Mouse (Mus musculus): ENCODE data around the gene Iqcf1. TPM values are rescaled to one million over a fixed set of nuclear protein-coding genes. Genes with fewer than 3 reads are reported as not detected.

The Iqcf1 gene
- total RNA-seq, 2 experiments from 2014 or later = not detected

Other genes starting within 250 kb of the Iqcf1 start
- gene Poc1a, start 218.9 kb upstream of the Iqcf1 start, total RNA-seq (2014; fragmentation: Nextera tagmentation) = 42.4 and 49.8 TPM in 2 replicates
- 20.4 and 30.3 TPM in 2 replicates for gene Poc1a, start 218.9 kb upstream of the Iqcf1 start, total RNA-seq (2017)
- 44.7 and 46.2 TPM in 2 replicates for gene Dusp7, start 131.3 kb upstream of the Iqcf1 start, total RNA-seq (2014; fragmentation: Nextera tagmentation)
- 13.0 and 14.0 TPM in 2 replicates for gene Dusp7, start 131.3 kb upstream of the Iqcf1 start, total RNA-seq (2017)
- gene Rpl29, start 70.5 kb upstream of the Iqcf1 start, total RNA-seq (2014; fragmentation: Nextera tagmentation) = 2,290 and 2,982 TPM in 2 replicates
- 1,520 and 1,547 TPM in 2 replicates for gene Rpl29, start 70.5 kb upstream of the Iqcf1 start, total RNA-seq (2017)
- 35.0 and 41.7 TPM in 2 replicates for gene Acy1, start 61.6 kb upstream of the Iqcf1 start, total RNA-seq (2014; fragmentation: Nextera tagmentation)
- 34.2 and 54.3 TPM in 2 replicates for gene Acy1, start 61.6 kb upstream of the Iqcf1 start, total RNA-seq (2017)
- 17.5 and 26.1 TPM in 2 replicates for gene Abhd14b, start 52.5 kb upstream of the Iqcf1 start, total RNA-seq (2014; fragmentation: Nextera tagmentation)
- 5.7 and 7.2 TPM in 2 replicates for gene Abhd14b, start 52.5 kb upstream of the Iqcf1 start, total RNA-seq (2017)
- gene Abhd14a, start 52.3 kb upstream of the Iqcf1 start, total RNA-seq (2014; fragmentation: Nextera tagmentation) = 50.3 and 57.3 TPM in 2 replicates
- 26.0 and 27.0 TPM in 2 replicates for gene Abhd14a, start 52.3 kb upstream of the Iqcf1 start, total RNA-seq (2017)
- gene Pcbp4, start 46.7 kb upstream of the Iqcf1 start, total RNA-seq (2014; fragmentation: Nextera tagmentation) = 4.5 TPM in 2 replicates
- 1.2 and 3.6 TPM in 2 replicates for gene Pcbp4, start 46.7 kb upstream of the Iqcf1 start, total RNA-seq (2017)
- not detected in 2 replicates for gene Gpr62, start 34.0 kb upstream of the Iqcf1 start, total RNA-seq (2014; fragmentation: Nextera tagmentation)
- not detected in 2 replicates for gene Gpr62, start 34.0 kb upstream of the Iqcf1 start, total RNA-seq (2017)
- 30.4 and 32.8 TPM in 2 replicates for gene Rrp9, start 24.0 kb upstream of the Iqcf1 start, total RNA-seq (2014; fragmentation: Nextera tagmentation)
- gene Rrp9, start 24.0 kb upstream of the Iqcf1 start, total RNA-seq (2017) = 47.3 and 57.5 TPM in 2 replicates
- 10.9 and 15.1 TPM in 2 replicates for gene Parp3, start 23.0 kb upstream of the Iqcf1 start, total RNA-seq (2014; fragmentation: Nextera tagmentation)
- gene Parp3, start 23.0 kb upstream of the Iqcf1 start, total RNA-seq (2017) = 7.6 and 13.8 TPM in 2 replicates
- not detected in 2 replicates for gene Iqcf5, start 14.6 kb downstream of the Iqcf1 start, total RNA-seq (2014; fragmentation: Nextera tagmentation)
- gene Iqcf5, start 14.6 kb downstream of the Iqcf1 start, total RNA-seq (2017) = not detected in 2 replicates
- gene Iqcf3, start 61.7 kb downstream of the Iqcf1 start, total RNA-seq (2014; fragmentation: Nextera tagmentation) = not detected in 2 replicates
- not detected in 2 replicates for gene Iqcf3, start 61.7 kb downstream of the Iqcf1 start, total RNA-seq (2017)
- not detected in 2 replicates for gene Iqcf4, start 71.0 kb downstream of the Iqcf1 start, total RNA-seq (2014; fragmentation: Nextera tagmentation)
- not detected in 2 replicates for gene Iqcf4, start 71.0 kb downstream of the Iqcf1 start, total RNA-seq (2017)
- not detected in 2 replicates for gene Iqcf6, start 126.6 kb downstream of the Iqcf1 start, total RNA-seq (2014; fragmentation: Nextera tagmentation)
- not detected in 2 replicates for gene Iqcf6, start 126.6 kb downstream of the Iqcf1 start, total RNA-seq (2017)
- not detected in 2 replicates for gene Grm2, start 156.1 kb downstream of the Iqcf1 start, total RNA-seq (2014; fragmentation: Nextera tagmentation)
- gene Grm2, start 156.1 kb downstream of the Iqcf1 start, total RNA-seq (2017) = not detected in 2 replicates
- 20.2 and 27.1 TPM in 2 replicates for gene Tex264, start 186.0 kb downstream of the Iqcf1 start, total RNA-seq (2014; fragmentation: Nextera tagmentation)
- 13.2 and 18.0 TPM in 2 replicates for gene Tex264, start 186.0 kb downstream of the Iqcf1 start, total RNA-seq (2017)

Data from granulocyte monocyte progenitor cell, adult 5-6 weeks (primary cell).